Mouse (Mus musculus) brown adipose tissue, adult 24 weeks (tissue): ENCODE results near the gene Sap30l. TPM values are rescaled to one million over a fixed set of nuclear protein-coding genes. Genes with fewer than 3 reads are reported as not detected.

Experiments used
- H3K27ac ChIP-seq: fragments of 200-500 bp; replicated peaks from 2 replicates; pipeline ENCODE4 v1.5.1; 2012; ENCODE audit warnings: low read depth, mild to moderate bottlenecking, low read length
- H3K4me1 ChIP-seq: fragments of 200-500 bp; 2 replicates; pipeline ENCODE4 v1.6.1; 2012; ENCODE audit warnings: low read length, mixed read lengths; ENCODE audit not compliant: control insufficient read depth, insufficient read depth, insufficient read length
- H3K4me3 ChIP-seq: fragments of 200-500 bp; 2 replicates; pipeline ENCODE4 v1.5.1; 2012; ENCODE audit warnings: low read depth, mild to moderate bottlenecking, low read length, moderate library complexity; ENCODE audit not compliant: insufficient read depth
- polyA plus RNA-seq: library from polyadenylated mRNA; stranded (reverse); fragments of >200 nt; gene quantifications from 2 replicates; pipeline ENCODE4 v1.2.4, GENCODE M21; 2012; ENCODE audit not compliant: missing spikeins, insufficient read depth, insufficient read length

Sap30l gene
- polyA plus RNA-seq = 32.8 and 40.1 TPM in 2 replicates

DNA sequence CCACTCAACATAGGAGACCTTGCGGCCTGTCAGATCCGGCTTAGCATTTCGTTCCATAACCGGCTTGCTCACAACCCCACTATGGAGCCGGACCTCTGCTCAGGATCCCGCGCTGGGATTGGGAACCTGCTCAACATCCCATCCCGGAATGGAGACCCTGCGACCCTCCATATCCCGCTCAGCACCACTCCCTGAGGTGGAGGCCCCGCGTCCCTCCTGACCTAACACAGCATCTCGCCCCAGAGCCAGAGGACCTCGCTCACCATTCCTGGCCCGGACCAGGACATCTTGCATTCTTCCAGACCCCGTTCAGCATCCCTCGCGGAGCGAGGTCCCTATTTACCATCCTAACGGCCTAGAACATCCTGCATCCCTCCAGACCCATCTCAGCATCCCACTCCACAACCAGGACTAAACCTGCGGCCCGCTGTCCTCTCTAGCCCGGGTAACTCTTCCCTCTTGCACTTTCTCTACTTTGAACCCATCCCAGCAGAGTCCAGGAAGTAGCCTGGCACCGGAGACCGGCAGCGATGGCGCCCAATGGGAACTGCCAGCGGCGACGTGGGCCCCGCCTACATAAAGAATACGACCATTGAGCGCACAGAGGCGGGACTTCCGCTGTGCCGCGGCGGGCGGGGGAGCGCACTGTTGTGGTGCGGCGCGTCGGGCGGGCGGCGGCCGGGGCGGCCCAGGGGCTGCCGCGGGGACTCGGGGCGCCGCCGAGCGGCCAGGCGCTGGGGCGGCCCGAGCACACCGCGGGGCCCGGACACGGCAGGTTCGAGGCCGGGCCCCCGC, at the start of gene Sap30l:
Sap30l (plus strand) TSS at position 667 of the 795 bp plus-strand sequence.
- Histone ChIP-seq H3K4me1 (no peaks in the 10 kb centered on the region), H3K27ac (0 out of 2 replicates have a peak within 1 kb of the TSS, but pooled peaks have one; percentile 26), H3K4me3 (peak within 1 kb of the TSS; percentile 92)

DNA sequence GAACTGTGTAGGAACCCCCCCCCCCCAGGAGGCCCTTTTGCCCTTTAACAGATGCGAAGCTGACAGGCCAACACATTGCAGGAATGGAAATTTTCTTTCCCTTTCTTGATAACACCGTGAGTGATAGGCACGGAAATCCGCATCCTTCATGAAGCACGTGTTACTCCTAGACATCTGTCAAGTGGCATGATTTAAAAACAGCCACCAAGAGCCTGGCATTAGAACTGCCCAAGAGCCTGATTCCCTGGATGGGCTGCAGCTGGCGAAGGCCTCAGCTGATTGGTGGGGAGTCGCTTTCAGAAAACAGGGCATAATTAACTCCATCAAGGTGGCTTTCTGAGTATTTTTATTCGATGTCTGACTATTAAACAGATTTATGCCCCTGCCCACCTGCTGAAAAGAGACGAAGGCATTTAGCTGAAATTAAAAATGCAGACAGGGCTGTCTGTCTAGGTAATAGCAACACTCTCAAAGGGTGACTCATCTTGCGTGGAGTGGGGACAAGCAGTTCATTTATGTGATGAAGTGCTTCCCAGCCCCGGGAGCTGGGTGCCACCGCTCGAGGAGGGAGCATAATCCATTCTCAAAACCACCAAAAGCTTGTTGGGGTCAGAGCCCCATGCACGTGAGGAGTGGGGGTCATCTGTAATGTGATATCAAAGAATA, 47.8 kb upstream of the Sap30l start:
- no peak overlapping the region for H3K4me3 ChIP-seq
- H3K27ac ChIP-seq = no peak overlapping the region
- H3K4me1 ChIP-seq = no peaks in the 10 kb centered on the region

DNA sequence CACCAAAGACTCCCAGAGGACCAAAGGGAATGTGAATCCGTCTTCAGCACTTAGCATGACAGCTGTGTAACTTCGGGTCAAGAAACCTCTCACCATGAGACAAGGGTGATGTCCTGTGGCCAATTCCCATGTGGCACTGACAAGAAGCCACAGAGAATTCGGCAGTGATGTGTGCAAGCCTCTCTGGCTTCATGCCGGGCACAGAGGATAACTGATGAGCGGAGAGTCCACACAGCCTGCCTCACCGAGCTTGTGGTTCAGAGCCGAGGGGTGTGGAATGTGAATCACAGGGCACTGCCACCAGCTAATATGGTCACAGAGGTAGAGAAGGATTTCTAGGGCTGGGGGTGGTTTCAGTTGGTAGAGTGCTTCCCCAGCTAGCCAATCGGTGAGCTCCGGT, 42.8 kb upstream of the Sap30l start:
- no peak overlapping the region for H3K4me3 ChIP-seq
- no peaks in the 10 kb centered on the region for H3K4me1 ChIP-seq
- no peak overlapping the region for H3K27ac ChIP-seq

DNA sequence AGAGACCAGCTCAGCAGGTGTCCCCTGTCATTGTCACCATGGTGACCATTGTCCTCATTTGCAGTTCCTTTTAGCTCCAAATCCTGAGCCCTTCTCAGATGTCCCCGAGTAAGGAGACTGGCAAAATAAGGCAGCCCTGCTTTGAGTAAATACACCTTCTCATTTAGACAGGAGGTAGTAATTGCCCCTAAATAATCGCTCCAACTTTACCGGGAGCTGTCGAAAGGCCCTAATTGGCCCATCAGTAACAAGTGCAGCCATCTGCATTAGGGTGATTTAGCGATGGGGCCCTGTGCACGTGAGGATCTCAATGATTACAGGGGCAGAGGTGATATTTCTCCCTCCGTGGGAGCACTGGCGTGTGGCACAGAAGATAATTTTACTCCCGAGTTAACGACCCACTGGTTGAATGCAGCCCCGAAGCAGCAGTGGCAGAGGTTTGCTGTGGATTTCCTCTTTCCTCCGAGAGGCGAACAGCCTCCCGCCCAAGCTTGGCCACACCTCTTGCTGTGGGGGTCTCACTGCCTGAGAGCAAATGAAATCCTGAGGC, 40.9 kb upstream of the Sap30l start:
- no peak overlapping the region for H3K27ac ChIP-seq
- H3K4me3 ChIP-seq = no peak overlapping the region
- H3K4me1 ChIP-seq = no peaks in the 10 kb centered on the region

DNA sequence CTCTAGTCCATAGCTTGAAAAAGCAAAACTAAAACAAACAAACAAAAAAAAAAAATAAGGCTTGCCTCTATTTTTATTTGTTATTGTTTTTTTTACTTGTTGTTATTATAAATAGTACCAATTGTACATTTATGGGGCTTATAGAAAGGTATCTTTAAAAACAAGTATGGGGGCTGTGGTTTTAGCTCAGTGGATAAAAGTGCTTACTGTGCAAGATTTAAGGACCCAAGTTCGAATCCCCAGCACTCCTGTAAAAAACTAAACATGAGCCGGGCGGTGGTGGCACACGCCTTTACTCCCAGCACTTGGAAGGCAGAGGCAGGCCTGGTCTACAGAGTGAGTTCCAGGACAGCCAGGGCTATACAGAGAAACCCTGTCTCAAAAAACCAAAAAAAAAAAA, 40.1 kb upstream of the Sap30l start:
- Histone ChIP-seq H3K27ac (no peak overlapping the region), H3K4me3 (no peak overlapping the region), H3K4me1 (no peaks in the 10 kb centered on the region)

DNA sequence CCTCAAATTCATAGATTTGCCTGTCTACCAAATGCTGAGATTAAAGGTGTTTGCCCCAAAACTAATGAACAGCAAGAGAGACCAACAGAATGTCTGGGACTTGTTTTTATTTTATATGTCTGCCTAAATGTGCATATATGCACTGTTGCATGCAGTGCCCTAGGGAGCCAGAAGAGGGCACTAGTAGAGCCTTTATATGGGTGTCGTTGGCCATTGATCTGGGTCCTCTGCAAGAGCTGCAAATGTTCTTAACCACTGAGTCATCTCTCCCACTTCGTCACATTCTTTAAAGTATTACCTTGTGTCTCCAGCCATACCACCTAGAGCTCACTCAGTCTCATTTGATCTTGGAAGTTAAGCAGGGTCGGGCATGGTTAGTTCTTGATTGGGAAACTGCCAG, 37.3 kb upstream of the Sap30l start:
- Histone ChIP-seq H3K4me1 (no peaks in the 10 kb centered on the region), H3K27ac (no peak overlapping the region), H3K4me3 (no peak overlapping the region)

DNA sequence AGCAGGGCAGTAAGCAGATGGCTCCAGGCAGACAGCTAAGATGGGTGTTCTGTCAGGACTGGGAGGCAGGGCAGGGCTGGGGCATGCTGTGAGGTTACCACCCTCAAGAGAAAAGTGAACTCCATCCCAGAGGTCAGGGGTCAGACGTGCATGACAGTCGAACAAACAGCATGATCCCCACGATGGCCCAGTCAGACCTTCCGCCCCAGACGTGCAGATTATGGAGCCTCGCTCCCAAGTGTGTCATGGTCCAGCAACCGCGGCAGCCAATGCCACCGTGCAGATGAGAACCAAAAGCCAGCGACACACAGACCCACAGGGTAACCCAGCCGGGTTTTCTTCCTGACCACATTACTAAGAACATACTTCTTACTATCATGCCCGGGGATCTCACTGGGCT, 34.8 kb upstream of the Sap30l start:
- Histone ChIP-seq H3K4me3 (no peak overlapping the region), H3K27ac (no peak overlapping the region), H3K4me1 (no peaks in the 10 kb centered on the region)

DNA sequence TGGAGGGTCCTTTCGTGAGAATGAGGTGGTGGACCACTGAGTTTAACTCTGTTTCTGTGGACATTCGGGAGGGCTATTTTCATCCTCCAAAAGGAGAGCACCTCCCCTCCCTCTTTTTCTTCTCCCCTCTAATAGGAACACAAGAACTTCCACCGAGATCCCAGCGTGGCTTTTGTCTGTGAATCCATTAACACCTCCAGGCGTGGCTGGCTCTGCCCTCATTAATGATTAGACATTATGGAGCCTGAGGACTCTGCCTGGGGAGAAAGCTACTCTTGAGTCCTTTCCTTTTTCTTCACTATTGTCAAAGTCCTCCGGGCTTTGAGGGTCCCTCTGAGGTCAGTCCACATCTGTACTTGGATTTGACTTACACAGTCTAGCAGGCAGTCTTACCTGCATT, 34.3 kb upstream of the Sap30l start:
- no peak overlapping the region for H3K27ac ChIP-seq
- H3K4me1 ChIP-seq = no peaks in the 10 kb centered on the region
- no peak overlapping the region for H3K4me3 ChIP-seq

DNA sequence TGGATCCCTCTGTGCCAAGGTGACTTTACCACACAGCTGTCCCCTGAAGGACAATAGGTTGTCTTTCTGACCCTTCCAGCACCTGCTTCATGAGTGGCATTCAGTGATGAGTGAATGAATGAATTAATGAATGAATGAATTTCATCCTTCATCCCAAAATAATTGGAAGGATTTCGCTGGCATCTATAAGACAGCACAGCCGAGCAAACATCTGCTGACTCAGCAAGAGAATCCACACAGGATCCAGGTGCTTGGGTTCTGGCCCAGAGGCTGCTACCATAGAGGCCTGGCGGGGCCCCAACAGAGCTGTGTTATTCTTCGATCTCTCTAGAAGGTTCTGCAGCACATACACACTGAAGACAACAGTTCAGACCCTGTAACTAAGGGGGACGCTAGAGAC, 30.7 kb upstream of the Sap30l start:
- no peak overlapping the region for H3K4me3 ChIP-seq
- H3K27ac ChIP-seq = no peak overlapping the region
- no peaks in the 10 kb centered on the region for H3K4me1 ChIP-seq

DNA sequence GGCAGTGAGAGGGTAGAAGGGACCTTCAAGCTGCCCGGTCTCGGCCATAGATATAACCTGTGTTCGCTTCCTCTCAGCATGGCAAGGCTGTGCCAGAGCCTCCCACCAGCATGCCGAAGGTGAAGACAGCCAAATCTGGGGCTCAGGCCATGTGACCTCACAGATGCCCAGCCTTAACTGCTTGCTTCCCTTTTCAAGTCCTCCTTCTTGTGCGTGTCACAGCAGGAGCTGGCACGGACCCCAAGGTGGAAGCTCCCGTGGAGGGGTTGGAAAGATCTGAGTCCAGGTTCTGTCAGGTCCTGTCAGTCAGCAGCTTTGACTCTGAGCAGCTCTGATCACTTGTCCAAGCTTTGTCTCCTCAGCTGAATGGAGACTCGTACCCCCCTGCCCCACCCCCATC, 29.8 kb upstream of the Sap30l start:
- H3K4me3 ChIP-seq = no peak overlapping the region
- H3K27ac ChIP-seq = no peak overlapping the region

DNA sequence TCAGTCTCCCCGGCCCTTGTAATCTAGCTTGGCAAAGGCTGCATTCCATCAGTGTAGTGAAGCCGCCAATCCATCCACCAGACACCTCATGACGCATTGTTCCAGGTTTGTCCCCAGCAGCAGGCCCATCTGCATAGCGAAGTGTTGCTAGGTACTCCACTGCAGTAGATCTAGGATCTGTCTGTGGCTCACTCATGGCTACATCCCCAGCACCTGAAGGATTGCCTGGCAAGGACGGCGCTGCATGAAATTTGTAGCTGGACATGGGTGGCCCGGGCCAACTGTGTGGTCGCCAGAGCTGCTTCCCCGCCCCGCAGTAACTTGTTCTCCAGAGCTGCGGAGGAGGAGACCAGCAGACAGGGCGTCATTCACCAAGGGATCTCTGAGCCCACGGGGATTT, 28.0 kb upstream of the Sap30l start:
- Histone ChIP-seq H3K4me1 (no peaks in the 10 kb centered on the region), H3K4me3 (no peak overlapping the region), H3K27ac (no peak overlapping the region)

More for the DNA sequence above, 29.8 kb upstream of the Sap30l start:
- no peaks in the 10 kb centered on the region for H3K4me1 ChIP-seq

DNA sequence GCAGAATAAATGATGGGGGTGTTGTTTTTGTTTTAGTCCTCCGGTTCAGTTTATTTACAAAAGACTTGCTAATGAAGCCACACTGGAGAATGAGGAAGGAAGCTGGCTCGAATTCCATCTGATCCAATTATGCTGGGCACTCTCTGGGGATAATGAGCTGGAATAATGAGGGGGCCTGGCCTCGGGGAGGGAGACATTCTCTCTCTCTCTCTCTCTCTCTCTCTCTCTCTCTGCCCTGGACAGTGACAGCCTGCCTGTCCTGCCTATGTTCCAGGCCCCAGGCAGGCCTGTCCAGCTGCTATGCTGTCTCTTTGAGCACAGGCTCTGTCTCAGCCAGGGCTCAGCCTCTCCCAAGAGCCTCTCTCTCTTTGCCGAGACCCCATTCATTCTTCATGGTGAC, 27.5 kb upstream of the Sap30l start:
- H3K4me3 ChIP-seq = no peak overlapping the region
- H3K27ac ChIP-seq = no peak overlapping the region
- no peaks in the 10 kb centered on the region for H3K4me1 ChIP-seq

DNA sequence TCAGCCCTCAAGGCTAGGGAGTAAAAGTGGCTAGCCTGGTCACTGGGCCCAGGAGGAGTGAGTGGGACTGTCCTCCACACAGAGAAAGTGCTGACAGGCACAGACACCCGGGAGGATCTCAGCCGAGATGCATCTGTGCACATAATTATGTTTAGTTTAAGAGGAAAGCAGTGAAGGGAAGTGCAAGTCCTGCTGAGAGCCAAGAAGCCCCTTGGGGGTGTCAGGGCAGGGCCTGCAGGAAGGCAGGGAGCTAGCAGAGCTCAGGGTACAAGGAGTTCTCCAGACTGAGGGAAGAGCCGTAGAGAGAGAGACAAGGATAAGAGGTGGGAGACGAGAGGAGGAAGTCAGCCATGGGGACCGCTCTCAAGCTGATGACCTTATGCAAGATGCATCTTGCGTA, 25.6 kb upstream of the Sap30l start:
- Histone ChIP-seq H3K27ac (no peak overlapping the region), H3K4me1 (no peaks in the 10 kb centered on the region), H3K4me3 (no peak overlapping the region)

DNA sequence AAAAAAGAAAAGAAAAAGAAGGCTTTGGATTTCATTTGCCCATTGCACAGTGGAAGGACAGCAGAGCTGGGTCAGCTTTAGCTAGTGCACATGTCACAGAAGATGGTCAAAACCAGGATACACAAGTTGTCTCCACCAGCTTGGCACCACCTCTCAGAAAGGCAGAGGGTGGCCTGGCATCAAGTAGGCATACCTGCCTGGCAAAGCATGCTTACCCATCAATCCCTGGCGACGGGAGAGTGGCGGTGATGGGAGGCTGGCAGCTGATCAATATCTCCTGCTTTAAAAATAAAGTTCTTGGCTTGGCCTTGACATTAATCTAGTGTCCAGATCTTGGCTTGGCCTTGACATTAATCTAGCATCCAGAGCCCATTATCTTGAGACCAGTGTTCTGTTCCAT, 24.9 kb upstream of the Sap30l start:
- H3K27ac ChIP-seq = no peak overlapping the region
- H3K4me1 ChIP-seq = no peaks in the 10 kb centered on the region
- no peak overlapping the region for H3K4me3 ChIP-seq

DNA sequence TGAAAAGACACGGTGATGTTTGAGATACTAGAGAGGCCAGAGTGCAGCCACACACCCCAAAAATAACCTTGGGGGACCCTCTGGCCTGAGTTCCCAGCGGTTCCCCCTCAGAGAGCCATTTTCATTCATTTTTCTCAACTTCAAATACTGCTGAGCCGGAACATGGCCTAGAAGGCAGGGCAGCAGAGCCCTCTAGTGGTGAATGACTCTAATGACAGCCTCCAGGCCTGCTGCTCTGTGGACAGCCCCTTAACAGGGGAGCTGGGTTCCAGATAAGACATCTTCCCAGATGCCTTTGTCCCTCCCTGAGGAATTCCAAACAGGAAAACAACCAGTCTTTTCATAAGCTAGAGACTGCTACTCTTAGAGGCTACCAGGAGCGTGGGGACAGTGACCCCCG, 23.1 kb upstream of the Sap30l start:
- Histone ChIP-seq H3K4me1 (no peaks in the 10 kb centered on the region), H3K27ac (no peak overlapping the region), H3K4me3 (no peak overlapping the region)

DNA sequence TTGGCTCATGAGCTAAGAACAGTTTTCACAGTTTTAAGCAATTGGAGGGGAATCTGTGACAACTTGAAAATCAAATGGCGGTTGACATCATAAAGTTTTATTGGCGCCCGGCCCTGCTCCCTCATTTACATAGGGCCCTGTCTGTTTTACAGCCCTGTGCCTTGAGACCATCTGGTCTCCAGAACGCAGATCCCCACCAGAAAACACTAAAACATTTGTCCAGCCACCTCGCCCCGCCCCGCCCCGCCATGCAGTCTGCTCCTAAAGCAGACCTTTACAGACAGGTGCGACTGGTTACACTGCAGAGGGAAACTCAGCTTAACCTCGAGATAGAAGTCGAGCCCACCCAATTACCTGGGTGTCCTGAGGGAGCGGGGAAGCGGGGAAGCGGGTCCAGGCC, 21.6 kb upstream of the Sap30l start:
- H3K4me1 ChIP-seq = no peaks in the 10 kb centered on the region
- no peak overlapping the region for H3K4me3 ChIP-seq
- H3K27ac ChIP-seq = no peak overlapping the region
